Mouse (Mus musculus) retina, adult 2 months (tissue): ENCODE measurements around the gene Hhat.

Experiments
- DNase-seq: peaks from one replicate; pipeline ENCODE4 v3.0.0-alpha.2; 2012; ENCODE audit warnings: low read depth, low spot score

Gene Hhat

DNA sequence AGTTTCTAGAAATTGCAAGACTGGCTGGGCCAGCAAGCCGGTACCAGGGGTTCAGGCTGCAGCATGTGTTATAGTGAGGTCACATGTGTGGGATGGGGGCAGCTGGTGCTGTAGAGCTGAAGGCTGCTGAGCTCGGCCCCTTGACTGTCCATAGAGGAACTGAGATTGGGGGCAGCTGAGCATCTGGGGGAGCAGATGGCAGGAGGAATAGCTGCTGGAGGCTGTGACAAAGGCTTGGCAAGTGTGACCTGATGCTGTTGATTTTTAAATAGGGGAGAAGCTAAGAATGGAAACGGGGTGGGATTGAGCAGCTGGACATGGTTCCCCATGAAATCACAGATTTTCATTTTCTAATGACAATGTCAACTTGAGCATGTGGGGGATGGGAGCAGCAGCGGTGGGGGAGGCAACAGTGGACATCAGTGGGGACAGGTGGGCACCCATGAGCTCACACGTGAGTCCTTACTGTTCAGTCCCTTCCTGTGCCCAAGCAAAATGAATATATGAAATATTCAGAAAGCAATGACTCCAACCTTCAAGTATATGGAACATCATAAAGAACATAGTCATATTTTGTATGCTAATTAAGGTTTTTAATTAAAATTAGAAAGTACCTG is 212.9 kb downstream of the Hhat start:
- DNase-seq = peak; percentile 11

DNA sequence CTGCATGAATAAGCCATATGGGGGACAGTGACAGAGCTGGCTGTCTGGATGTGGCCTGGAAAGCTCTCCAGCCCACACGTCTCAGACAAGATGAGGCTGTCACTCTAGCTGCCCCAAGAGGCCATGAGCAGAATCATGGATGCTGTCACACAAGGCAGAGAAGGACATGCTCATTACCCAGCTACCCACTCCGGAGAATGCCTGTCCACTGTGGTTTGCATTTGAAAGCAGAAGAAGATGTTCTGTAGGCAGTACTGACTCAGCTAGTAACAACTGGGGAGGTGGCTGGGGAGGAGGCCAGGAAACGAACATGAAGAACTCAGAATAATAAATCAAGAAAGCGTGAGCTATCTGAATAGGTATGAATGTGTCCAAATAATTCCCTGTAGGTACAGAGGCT is 215.5 kb downstream of the Hhat start:
- DNase-seq = no peak

DNA sequence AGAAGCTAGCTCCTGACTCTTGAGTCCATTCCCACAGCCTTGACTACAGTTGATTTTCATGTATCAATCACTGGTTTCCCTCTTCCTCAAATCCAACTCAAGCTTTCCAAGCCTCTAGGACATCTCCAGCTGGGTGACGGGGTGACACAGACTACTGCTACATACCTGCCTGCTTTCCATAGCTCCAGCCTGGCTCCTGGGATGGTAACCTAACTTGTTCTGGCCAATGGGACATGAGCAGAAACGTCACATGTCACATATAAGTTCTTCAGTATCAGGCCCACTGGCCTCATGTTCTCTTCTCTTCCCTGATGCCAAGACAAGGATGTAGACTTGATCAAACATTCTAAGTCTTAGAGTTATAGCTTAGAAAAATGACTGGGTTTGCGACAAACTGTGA is 220.5 kb downstream of the Hhat start:
- no peak for DNase-seq

DNA sequence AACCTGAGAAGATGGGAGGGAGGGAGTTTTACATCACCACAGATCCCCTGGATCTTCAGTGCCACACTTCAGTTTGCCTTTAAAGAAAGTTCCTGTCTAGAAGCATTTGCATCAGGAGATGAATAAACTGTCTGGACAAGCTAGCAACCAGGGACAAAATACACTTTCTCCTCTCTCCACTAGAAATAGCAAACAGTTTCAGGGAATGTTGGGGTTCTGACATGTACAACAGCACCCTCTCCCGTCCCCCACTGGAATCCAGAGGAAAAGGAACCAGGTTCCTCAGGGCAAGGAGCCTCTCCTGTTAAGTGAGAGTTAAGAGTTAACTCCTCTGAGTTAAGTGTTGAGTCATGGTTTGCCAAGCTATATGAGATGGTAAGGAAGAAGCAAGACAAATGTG is 224.2 kb downstream of the Hhat start:
- DNase-seq = no peak

DNA sequence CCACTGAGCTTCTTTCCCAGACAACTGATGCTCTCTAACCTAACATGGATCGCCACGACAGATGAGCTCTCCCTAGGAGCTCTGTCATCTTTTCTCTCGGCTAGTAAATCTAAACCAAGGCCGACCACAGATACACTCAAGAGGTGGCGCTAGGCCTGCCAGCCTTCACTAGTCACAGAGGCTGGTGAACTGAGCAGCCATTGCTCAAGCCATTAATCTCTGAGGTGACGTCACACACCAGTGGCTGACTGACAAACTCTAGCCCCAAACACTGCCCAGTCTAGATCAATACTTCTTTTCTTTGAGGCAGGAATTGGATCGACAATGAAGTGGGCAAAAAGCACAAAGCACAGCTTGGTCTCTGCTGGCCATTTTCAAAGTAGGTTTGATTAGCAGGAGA is 226.1 kb downstream of the Hhat start:
- no peak for DNase-seq

DNA sequence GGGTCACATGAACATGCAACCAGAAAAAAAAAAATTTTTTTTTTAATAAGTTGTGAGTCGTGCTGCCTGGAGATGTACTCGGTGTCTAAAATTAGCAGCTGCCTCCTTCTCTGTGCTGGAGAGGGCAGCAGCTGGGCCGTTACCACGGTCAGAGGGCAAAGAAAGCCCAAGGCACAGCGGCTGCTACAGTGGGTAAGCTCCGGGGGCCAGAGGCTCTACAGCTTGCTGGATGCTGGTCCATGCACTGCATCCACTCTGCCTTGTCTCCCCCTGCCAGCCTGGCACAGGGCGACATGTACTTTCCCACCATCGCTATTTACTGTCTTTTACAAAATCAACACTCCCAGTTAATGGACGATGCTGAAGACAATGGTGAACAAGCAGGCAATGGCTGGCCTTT is 226.9 kb downstream of the Hhat start:
- DNase-seq = no peak

DNA sequence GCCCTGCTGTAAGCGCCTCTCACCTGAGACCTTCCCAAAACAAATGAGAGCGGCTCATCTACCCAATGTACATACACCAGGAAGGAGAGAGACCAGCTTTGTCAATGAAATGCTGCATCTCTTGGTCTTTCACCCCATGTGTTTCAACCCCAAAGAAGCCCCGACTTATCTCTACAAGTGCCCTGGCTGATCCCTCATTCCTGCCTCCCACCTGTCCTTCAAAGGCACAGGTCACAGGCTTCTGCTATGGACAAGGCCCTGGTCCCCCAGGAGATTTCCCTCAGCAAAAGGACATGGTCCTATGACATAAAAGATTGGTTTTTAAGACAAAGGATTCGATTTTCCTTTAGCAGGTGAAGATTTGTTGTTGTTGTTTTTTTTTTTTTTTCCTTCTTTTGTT is 227.3 kb downstream of the Hhat start:
- no peak for DNase-seq

DNA sequence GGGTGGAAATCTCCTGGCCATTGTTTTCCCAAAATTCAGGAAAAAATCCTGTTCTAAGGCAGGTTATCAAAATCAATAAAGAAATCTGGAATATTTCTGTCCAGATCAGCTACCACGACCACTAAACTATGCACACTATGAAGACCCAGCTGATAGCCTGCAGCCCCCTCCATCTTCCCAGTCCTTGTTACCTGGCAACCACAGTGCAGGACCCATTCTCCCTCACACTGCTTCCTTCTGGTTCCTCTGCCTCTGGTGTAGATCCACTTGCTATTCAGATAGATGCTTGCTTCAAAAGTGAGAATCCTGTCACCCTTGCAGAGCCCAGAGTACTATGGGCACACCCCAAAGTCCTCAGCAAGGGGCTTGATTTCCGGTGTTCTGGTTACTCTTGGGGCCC is 228.9 kb downstream of the Hhat start:
- no peak for DNase-seq

DNA sequence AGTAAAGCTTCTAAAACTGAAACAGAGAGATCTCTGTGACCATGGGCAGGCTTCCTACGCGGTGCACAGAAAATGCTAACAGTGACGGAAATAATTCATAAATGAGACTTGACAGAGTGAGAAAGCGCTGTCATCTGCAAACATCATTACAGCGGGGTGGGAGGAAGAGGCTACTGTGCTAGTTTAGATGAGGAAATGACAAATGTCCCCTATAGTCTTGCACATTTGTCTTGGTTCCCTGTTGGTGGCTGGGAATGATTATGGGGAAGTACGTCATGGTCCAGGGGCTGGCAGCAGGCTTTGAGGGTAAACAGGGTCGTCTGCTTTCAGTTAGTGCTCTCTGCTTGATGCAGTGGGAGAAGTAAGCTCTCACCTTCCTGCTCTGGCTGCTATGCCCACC is 233.9 kb downstream of the Hhat start:
- no peak for DNase-seq

DNA sequence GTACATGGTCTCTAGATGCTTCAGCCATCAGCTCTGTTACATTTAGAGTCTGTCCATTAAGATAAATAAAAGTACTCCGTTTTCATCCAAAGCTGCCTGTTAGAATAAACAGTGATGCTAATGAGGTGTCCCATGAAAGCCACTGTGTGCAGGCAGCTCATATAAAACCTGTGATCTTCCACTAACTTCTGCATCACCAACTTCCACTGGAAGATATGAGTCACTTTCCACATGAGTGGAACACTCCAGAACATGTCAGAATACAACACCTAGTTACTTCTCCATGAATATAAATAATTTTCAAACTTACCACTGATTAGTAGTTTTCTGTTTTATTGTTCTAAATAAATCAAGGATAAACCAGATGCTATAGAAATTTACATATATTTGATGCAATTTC is 234.6 kb downstream of the Hhat start:
- DNase-seq = no peak

DNA sequence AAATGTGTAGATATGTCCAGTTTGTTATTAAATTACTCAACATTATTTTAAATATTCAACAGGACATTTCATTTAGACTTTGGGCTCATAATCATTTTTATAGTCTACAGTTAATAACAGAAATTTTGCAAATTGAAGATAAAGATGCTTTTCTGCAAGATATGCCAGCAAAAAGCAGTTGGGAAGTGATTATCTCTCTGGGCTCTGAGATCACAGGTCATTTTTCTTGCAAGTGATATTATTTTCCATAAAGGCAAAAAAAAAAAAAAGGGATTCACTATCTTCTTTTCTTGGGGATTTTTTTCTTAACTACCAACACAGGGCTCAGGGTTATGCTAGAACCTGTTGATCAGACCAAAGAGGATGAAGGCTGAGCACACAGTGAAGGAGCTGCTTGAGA is 238.0 kb downstream of the Hhat start:
- DNase-seq = no peak

DNA sequence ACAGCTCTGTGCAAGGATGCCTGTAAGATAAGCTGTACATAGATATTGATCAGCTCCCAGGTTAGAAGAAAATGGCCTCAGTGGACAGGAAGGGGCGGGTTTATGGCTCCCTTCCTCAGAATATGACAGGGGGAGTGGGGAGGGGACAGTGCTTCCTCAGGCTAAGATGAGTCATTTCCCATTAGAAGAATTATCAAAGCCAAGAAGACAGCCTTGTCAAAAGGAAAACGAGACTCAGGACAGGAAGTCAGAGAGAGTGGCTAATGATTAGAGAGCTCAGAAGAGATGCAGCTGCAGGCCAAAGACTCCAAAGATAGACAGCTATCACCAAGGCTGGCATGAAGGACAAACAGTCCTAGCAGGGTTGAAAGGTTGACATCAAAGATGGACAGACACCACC is 238.8 kb downstream of the Hhat start:
- no peak for DNase-seq

DNA sequence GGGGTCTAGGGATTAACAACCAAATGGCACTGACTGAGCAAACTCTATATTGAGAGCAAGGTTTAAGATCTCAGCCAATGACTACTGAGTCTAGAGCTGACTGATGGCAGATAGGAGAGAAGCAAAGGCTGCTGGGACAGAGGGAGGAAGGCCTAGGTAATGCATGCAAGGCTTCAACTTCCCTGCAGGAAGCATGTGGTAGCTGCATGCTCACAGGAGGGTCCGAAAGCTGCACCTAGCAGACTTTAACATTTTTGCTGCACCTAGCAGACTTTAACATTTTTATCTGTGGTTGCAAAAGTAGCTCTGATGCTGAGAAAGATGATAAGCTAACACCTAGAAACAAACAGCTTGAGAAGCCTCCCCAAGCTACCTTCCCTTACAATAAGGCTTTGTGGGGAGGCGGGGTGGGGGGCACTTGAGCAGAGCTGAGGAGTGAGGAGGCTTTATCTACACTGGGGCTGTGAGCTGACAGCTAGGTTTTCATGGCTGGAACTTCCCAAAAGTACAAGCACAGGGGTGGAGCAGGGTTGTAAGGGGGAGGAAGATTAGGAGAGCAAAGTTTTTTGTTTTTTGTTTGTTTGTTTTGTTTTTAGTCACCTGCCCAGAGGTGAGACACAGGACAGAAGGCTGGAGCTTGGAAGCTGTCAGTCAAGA is 239.4 kb downstream of the Hhat start:
- DNase-seq = no peak

DNA sequence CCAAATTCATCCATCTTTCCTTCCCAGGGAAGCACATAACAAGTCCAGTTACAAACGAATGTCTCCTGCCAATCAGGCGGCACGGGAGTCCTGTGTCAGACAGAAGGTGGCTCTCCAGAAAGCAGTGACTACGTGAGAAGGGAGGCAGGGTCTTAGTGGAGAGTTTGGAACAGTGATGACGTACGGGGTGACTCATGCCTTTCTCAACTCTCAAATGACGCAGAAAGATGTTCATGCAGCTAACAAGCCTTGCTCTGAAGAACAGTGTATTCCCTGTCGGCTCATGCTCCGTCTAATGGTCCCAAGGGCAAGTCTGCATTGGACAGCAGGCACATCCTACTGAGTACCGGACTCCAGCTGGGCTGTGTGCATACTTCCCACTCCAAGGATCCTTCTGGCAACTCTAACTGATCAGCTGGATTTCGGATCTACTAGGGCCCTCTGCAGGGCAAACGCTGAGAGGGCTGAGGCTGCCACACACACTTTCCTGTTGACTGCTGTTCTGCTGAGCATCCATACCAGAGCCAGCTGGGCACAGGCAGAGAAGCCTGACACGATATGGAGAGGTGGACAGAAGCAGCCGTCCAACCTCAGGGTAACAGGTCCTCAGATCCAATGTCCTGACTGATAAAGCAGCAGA is 245.2 kb downstream of the Hhat start:
- DNase-seq = no peak

DNA sequence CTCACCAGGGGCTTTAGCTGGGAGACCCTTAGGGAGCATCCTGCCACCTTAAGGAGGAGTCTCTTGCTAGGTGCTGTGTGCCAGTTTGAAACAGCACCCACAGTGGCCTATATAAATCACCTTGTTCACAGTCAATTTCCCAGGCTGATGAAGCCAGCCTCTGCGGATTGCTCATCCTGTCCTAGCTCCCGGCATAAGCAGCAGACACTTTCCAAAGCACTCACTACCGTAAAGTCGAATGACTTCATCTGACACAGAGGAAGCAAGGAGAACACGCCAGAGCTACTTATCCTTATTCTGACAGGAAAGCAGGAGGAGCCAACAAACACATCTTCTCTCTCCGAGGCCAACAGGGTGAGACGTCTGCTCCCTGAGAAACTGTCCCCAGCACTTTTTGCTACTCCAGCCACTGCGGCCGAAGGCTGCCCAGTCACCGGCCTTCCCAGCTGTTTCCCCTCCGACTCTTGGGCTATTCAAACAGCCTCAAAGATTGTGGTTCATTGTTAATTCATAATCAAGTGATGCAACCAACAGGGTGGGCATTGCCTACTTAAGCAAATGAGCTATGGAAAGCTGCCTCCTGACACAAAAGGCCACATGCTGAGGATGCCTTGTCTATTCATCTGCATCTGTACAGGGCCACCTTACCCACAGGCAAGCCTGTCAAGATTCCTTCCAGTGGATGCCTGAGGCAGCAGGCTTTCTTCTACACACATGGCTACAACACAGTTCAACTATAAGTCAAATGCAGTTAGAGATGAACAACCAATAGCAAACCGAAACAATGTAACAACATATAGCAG is 248.4 kb downstream of the Hhat start:
- no peak for DNase-seq

DNA sequence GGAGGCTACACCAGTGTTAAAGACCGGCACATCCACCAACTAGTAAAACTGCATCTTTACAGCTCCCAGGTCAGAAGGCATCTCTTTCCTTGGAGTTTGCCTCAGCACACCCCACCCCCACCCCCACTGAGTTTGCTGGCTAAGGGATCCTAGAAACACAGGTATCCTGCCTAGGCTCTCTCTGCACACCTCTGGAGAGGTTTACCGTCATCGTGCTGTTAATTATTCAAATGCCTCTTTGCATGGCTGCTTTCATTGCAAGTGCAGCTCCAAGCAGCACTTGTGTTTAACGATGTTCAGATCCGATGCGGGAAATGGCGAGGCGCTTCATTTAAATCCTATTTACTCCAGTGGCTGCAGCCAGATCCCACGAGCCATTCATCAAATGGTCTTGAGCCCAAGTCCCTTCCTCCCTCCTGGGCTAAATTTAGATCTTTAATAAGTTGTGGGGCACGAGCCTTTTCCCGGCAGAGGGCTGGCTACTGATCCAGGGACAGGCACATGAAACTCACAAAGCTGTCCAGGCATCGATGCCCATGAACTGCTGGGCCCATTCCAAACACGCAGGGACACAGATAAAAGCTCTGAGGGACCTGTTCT is 250.1 kb downstream of the Hhat start:
- DNase-seq = no peak

DNA sequence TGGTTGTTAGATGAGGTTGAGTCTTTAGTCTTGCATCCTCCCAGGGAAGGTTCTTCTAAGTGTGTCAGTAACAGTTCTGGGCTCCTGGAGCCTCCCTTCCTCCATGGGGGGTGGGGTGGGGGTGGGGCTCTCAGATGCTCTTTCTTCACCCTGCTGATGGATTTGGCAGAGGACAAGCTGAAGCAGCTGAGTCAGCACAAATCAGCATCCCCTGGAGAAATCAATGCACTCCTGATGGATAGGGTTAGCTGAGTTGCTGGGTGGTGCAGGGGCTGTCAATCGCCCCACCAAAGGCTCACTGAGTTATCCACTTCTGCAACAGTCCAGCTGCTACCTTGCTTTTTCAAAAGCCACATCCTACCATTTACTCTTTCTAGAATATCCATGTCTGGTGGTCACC is 251.3 kb downstream of the Hhat start:
- DNase-seq = no peak

DNA sequence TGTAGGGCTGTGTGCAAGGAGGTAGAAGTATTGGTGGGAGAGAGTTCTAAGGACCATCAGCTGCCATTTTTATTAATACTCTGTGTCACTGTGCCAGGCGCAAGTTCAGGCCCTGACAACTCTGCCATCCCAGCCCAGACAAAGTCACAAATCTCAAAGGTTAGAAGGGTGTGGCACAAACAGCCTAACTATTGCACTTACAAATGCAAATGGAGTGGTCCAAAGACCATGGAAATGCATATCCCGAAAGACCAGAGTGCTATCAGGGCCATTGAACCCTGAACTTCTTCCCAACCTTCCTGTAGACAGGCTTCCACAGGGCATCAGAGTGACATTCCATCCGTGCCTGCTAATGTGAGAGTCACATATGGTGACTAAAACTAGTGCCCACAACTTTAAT is 255.7 kb downstream of the Hhat start:
- no peak for DNase-seq

DNA sequence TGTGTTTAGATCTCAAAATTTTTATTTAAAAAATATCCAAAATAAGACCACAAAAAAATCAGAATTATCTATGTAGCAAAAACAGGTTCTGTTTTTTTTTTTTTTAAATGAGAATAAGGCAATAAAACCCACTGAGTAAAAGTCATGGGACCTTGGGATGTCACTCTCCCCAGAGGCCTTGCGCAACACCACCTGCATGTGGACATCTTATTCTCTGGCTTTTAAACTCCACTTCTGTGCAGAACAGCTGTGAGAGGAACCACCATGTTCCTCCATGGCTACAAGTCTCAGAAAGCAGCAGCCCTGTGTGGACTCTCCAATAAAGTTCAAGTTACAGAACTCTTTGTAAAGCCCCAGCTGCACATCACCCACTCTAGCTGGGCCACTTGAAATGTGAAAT is 258.2 kb downstream of the Hhat start:
- no peak for DNase-seq

DNA sequence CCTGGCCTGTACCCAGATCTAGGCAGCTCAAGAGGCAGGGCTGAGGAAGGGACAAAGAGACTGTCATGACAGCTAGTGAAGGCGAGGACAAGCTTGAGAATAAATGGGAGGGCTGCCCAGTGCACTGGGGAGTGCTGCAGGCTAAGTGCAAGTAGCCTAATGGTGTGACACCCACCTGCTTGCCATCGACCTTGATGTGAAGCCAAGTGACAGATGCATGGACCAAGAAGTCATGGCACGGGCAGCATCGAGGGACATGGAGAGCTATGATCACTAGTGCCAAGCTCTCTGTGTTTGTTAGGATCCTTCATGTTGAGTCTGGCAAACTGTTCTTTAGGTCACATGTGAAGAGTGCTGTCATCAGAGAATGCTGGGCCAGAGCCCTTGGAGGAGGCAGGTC is 267.4 kb downstream of the Hhat start:
- no peak for DNase-seq

DNA sequence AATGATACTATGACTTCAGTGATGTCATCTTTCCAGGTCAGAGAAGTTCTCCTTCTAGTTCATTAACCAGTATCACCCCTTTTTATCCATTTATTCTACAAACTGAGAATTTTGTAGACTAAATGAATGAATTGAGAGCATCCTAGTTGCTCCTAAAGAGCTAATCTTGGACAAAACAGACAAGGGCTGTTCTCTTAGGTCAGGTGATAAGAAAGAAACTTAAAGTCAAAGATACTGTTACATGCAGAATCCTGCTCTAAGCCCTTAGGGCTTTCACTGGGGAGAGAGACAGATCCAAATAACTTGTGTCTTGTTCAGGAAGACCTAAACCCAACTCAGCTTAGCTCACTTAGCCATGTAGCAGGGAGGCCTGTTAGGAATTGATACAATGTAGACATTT is 268.2 kb downstream of the Hhat start:
- no peak for DNase-seq

DNA sequence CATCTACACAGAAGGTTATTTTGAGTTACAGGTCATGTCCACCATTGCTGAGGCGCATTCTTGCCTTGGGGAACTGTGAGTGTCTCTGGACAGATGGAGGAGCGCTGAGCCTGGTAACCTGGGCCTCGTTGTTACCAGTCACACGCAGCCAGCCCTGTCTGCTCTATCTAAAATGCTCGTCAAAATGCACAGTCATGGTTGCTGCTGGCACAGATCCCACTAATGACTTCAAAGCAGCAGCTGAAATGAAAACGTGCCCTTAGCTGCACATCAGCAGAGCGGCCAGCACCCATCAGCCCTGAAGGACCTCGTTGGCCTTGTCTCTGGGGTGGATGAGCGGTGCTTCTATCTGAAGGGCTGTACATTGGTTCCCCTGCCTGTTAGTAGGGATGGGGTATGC is 269.0 kb downstream of the Hhat start:
- DNase-seq = no peak
